Mouse (Mus musculus) layer of hippocampus, adult 18-20 months (tissue): ENCODE data around the gene Pip5k1b. TPM values are rescaled to one million over a fixed set of nuclear protein-coding genes. Genes with fewer than 3 reads are reported as not detected.

ENCODE experiments used
- DNase-seq, 2 experiments: peaks; one replicate each; pipeline ENCODE4 v3.0.0; 2022; ENCODE audit warnings: low spot score in 2 of 2
- total RNA-seq, 2 experiments: library from RNA; stranded (reverse); gene quantifications; 2 replicates each; pipeline ENCODE4 v1.2.3; 2021

Gene Pip5k1b
- total RNA-seq, 2 experiments from 2014 or later = 70.0 to 70.8 TPM

- no peak for DNase-seq
Measured at GRCm38 (mm10) chr19:24312556-24313342, 242.9 kb downstream of the Pip5k1b start.

- no peak for DNase-seq
Measured at GRCm38 (mm10) chr19:24312046-24312445, 243.6 kb downstream of the Pip5k1b start.

- peak; percentile 46 to 69 for DNase-seq
Measured at GRCm38 (mm10) chr19:24308305-24308705, 247.4 kb downstream of the Pip5k1b start.

GRCm38 (mm10) chr19:24307271-24308221, 248.1 kb downstream of the Pip5k1b start:
- no peak for DNase-seq

- no peak for DNase-seq
Measured at GRCm38 (mm10) chr19:24306351-24306750, 249.3 kb downstream of the Pip5k1b start.

GRCm38 (mm10) chr19:24302198-24302597, 253.5 kb downstream of the Pip5k1b start:
- peak; percentile 62 to 82 for DNase-seq

GRCm38 (mm10) chr19:24301768-24302148, 253.9 kb downstream of the Pip5k1b start:
- DNase-seq = no peak

- DNase-seq = peak; percentile 60 to 76
Measured at GRCm38 (mm10) chr19:24300994-24301767, 254.5 kb downstream of the Pip5k1b start.

- DNase-seq = no peak
Measured at GRCm38 (mm10) chr19:24293537-24293936, 262.1 kb downstream of the Pip5k1b start.

GRCm38 (mm10) chr19:24284187-24284586, 271.5 kb downstream of the Pip5k1b start:
- DNase-seq = peak in 1 of 2 experiments; percentile 51

- DNase-seq = no peak
Measured at GRCm38 (mm10) chr19:24281288-24281980, 274.2 kb downstream of the Pip5k1b start.

GRCm38 (mm10) chr19:24280601-24281228, 275.0 kb downstream of the Pip5k1b start, which contains the start of gene Fxn:
Gene Fxn, minus strand, starts transcription at chr19:24280605.
- DNase-seq = no peak

GRCm38 (mm10) chr19:24279706-24280600, 275.7 kb downstream of the Pip5k1b start:
- peak; percentile 64 to 79 for DNase-seq

GRCm38 (mm10) chr19:24278859-24279258, 276.8 kb downstream of the Pip5k1b start:
- no peak for DNase-seq

GRCm38 (mm10) chr19:24274281-24274680, 281.4 kb downstream of the Pip5k1b start:
- DNase-seq = no peak

- DNase-seq = peak; percentile 76 to 78
Measured at GRCm38 (mm10) chr19:24271746-24272426, 283.8 kb downstream of the Pip5k1b start.

GRCm38 (mm10) chr19:24271326-24271725, 284.3 kb downstream of the Pip5k1b start:
- DNase-seq = peak; percentile 20 to 47

GRCm38 (mm10) chr19:24268531-24268930, 287.1 kb downstream of the Pip5k1b start:
- no peak for DNase-seq
